Mouse (Mus musculus) liver, embryonic 16.5 days (tissue): Measurements from ENCODE around the gene Pold4. TPM values are rescaled to one million over a fixed set of nuclear protein-coding genes. Genes with fewer than 3 reads are reported as not detected.

ENCODE experiments used
- ATAC-seq: fragments of 200-750 bp; cut with Nextera tagmentation; 2 replicates; pipeline ENCODE4 v1.8.0; 2017; ENCODE audit warnings: low read depth, mild to moderate bottlenecking, moderate number of reproducible peaks, moderate library complexity
- H3K27ac ChIP-seq: fragments of 300-500 bp; sonication (generic); 2 replicates; pipeline ENCODE4 v1.5.1; 2014; ENCODE audit warnings: mild to moderate bottlenecking, low read length
- H3K27me3 ChIP-seq: fragments of 300-500 bp; sonication (generic); 2 replicates; pipeline ENCODE4 v1.6.1; 2014; ENCODE audit warnings: low read depth, low read length, mixed read lengths; ENCODE audit not compliant: control insufficient read depth, insufficient read depth
- H3K36me3 ChIP-seq: fragments of 300-500 bp; sonication (generic); 2 replicates; pipeline ENCODE4 v1.6.1; 2014; ENCODE audit warnings: mild to moderate bottlenecking; ENCODE audit not compliant: control insufficient read depth, insufficient read depth
- H3K4me1 ChIP-seq: fragments of 300-500 bp; sonication (generic); 2 replicates; pipeline ENCODE4 v1.6.1; 2014; ENCODE audit warnings: low read depth, low read length, mixed read lengths; ENCODE audit not compliant: control insufficient read depth
- H3K4me2 ChIP-seq: fragments of 300-500 bp; sonication (generic); 2 replicates; pipeline ENCODE4 v1.6.1; 2014; ENCODE audit warnings: low read depth, low read length, mixed read lengths
- H3K4me3 ChIP-seq: fragments of 300-500 bp; sonication (generic); 2 replicates; pipeline ENCODE4 v1.5.1; 2014; ENCODE audit warnings: low read depth, mild to moderate bottlenecking, low read length
- H3K9ac ChIP-seq: fragments of 300-500 bp; sonication (generic); 2 replicates; pipeline ENCODE4 v1.6.1; 2014; ENCODE audit warnings: low read depth, low read length
- H3K9me3 ChIP-seq: fragments of 300-500 bp; sonication (generic); replicated peaks from 2 replicates; pipeline ENCODE4 v1.6.1; 2016; ENCODE audit warnings: low read length; ENCODE audit not compliant: control insufficient read depth
- whole genome bisulfite sequencing: fragments of 180-500 bp; shearing (Covaris S2); extraction: QIAGEN DNeasy Blood & Tissue Kit; methylation state at CpG from one replicate; pipeline ENCODE4 v1.1.7; 2014; ENCODE audit not compliant: insufficient replicate concordance; 5-methylcytosine and 5-hydroxymethylcytosine counted together
- polyA plus RNA-seq: library from polyadenylated mRNA; unstranded; fragments of >200 nt; fragmentation: Nextera tagmentation; extraction: Ambion mirVana; gene quantifications from 2 replicates; pipeline ENCODE4 v1.2.1, GENCODE M21; 2015

The Pold4 gene
- polyA plus RNA-seq, 1 experiment from 2014 or later = 14.8 TPM

GRCm38 (mm10) chr19:4192251-4192985 lies 39.3 kb upstream of the Pold4 start:
- peak overlapping the region; percentile 90 for H3K27ac ChIP-seq
- peaks cover 55% of the 10 kb centered on the region for H3K4me1 ChIP-seq
- under 1% methylated on average over 42 of the region's 52 CpGs for WGBS
- H3K4me3 ChIP-seq = peak overlapping the region; percentile 97
- H3K27me3 ChIP-seq = no peaks in the 10 kb centered on the region
- H3K9ac ChIP-seq = peak overlapping the region; percentile 98
- no peaks in the 10 kb centered on the region for H3K9me3 ChIP-seq
- peak; percentile 44 for ATAC-seq
- peaks cover 31% of the 10 kb centered on the region for H3K36me3 ChIP-seq
- H3K4me2 ChIP-seq = peak overlapping the region; percentile 90

GRCm38 (mm10) chr19:4193129-4193528 lies 38.6 kb upstream of the Pold4 start:
- Histone ChIP-seq H3K9me3 (no peaks in the 10 kb centered on the region), H3K4me1 (peaks cover 56% of the 10 kb centered on the region), H3K4me2 (peak overlapping the region; percentile 90), H3K36me3 (peaks cover 31% of the 10 kb centered on the region), H3K9ac (peak overlapping the region; percentile 98), H3K4me3 (peak overlapping the region; percentile 97), H3K27me3 (no peaks in the 10 kb centered on the region), H3K27ac (peak overlapping the region; percentile 90)
- ATAC-seq = no peak
- 41% methylated on average over 6 of the region's 6 CpGs for WGBS

GRCm38 (mm10) chr19:4194021-4194724 lies 37.5 kb upstream of the Pold4 start:
- whole genome bisulfite sequencing = 70% methylated on average over 8 of the region's 8 CpGs
- Histone ChIP-seq H3K27me3 (no peaks in the 10 kb centered on the region), H3K9me3 (no peaks in the 10 kb centered on the region), H3K36me3 (peaks cover 31% of the 10 kb centered on the region), H3K4me1 (peaks cover 56% of the 10 kb centered on the region), H3K4me3 (no peak overlapping the region), H3K27ac (peak overlapping the region; percentile 7; the same call in 1 of the 2 replicates), H3K4me2 (no peak overlapping the region), H3K9ac (no peak overlapping the region; the same call in 1 of the 2 replicates)
- ATAC-seq = no peak

- Histone ChIP-seq H3K4me3 (no peak overlapping the region), H3K9me3 (no peaks in the 10 kb centered on the region), H3K27me3 (no peaks in the 10 kb centered on the region), H3K27ac (peak overlapping the region; percentile 7; the same call in 1 of the 2 replicates), H3K4me1 (peaks cover 59% of the 10 kb centered on the region), H3K4me2 (no peak overlapping the region), H3K9ac (no peak overlapping the region), H3K36me3 (peaks cover 33% of the 10 kb centered on the region)
- WGBS = 76% methylated on average over 12 of the region's 12 CpGs
- ATAC-seq = no peak
Observed at GRCm38 (mm10) chr19:4194776-4195650, 36.7 kb upstream of the Pold4 start.

GRCm38 (mm10) chr19:4196048-4196447 lies 35.7 kb upstream of the Pold4 start:
- peaks cover 60% of the 10 kb centered on the region for H3K4me1 ChIP-seq
- H3K36me3 ChIP-seq = peaks cover 33% of the 10 kb centered on the region
- WGBS = 55% methylated on average over 2 of the region's 2 CpGs

GRCm38 (mm10) chr19:4196548-4196947 lies 35.2 kb upstream of the Pold4 start:
- Histone ChIP-seq H3K4me1 (peaks cover 55% of the 10 kb centered on the region), H3K4me2 (no peak overlapping the region), H3K9me3 (no peaks in the 10 kb centered on the region), H3K27ac (no peak overlapping the region), H3K27me3 (no peaks in the 10 kb centered on the region), H3K36me3 (peaks cover 33% of the 10 kb centered on the region), H3K4me3 (no peak overlapping the region), H3K9ac (no peak overlapping the region)
- ATAC-seq = no peak
- WGBS = 40% methylated on average over 5 of the region's 5 CpGs

More at GRCm38 (mm10) chr19:4196048-4196447, 35.7 kb upstream of the Pold4 start:
- Histone ChIP-seq H3K9ac (no peak overlapping the region), H3K27me3 (no peaks in the 10 kb centered on the region), H3K9me3 (no peaks in the 10 kb centered on the region), H3K4me2 (no peak overlapping the region), H3K27ac (no peak overlapping the region), H3K4me3 (no peak overlapping the region)
- no peak for ATAC-seq

GRCm38 (mm10) chr19:4197180-4197579 lies 34.5 kb upstream of the Pold4 start:
- H3K27me3 ChIP-seq = no peaks in the 10 kb centered on the region
- H3K9me3 ChIP-seq = no peaks in the 10 kb centered on the region
- peak overlapping the region; percentile 46; the same call in 1 of the 2 replicates for H3K27ac ChIP-seq
- H3K4me2 ChIP-seq = no peak overlapping the region
- no peak for ATAC-seq
- H3K4me3 ChIP-seq = no peak overlapping the region
- peaks cover 60% of the 10 kb centered on the region for H3K4me1 ChIP-seq
- H3K9ac ChIP-seq = no peak overlapping the region
- 57% methylated on average over 3 of the region's 3 CpGs for WGBS
- H3K36me3 ChIP-seq = peaks cover 33% of the 10 kb centered on the region

GRCm38 (mm10) chr19:4201291-4201909 lies 30.3 kb upstream of the Pold4 start, which contains the start of gene Rad9a:
TSS of gene Rad9a (minus strand) at chr19:4201662.
- Histone ChIP-seq H3K9me3 (no peaks in the 10 kb centered on the region), H3K27ac (peak within 1 kb of the TSS; percentile 74), H3K27me3 (peaks cover 8% of the 10 kb centered on the region), H3K4me3 (peak within 1 kb of the TSS; percentile 75), H3K36me3 (peaks cover 9% of the 10 kb centered on the region; the same call in 1 of the 2 replicates), H3K9ac (peak within 1 kb of the TSS; percentile 76), H3K4me1 (peaks cover 32% of the 10 kb centered on the region), H3K4me2 (peak within 1 kb of the TSS; percentile 99)
- WGBS = under 1% methylated on average over 34 of the region's 34 CpGs
- ATAC-seq = peak; percentile 84
